Mouse (Mus musculus): ENCODE measurements around the gene B230307C23Rik. TPM values are rescaled to one million over a fixed set of nuclear protein-coding genes. Genes with fewer than 3 reads are reported as not detected.

The B230307C23Rik gene
- total and polyA plus RNA-seq, 3 experiments: 48.7 to 53.3 (median 50.8) TPM

DNA sequence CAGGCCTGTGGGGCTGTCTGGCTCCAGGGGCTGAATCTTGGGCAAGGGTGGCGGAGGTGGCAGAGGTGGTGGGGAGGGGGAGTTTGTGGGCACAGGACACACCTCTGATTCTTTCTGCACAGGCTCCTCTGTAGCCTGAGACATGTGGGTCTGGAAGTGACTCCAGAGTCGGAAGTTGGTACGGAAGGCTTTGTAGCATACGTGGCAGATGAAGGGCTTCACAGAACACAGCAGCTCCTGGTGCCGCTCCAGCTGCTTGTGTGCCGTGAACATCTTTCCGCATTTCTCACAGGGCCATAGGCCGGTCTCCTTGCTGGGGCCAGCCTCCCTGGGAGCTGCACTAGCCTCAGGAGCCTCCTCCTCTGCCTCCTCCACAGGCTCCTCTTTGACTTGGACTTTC is 47.1 kb upstream of the B230307C23Rik start:
- no peak overlapping the region for H3K4me3 ChIP-seq (replicated peaks in 1 of 3; ENCODE audit: low read depth in 2 of 3, low read length in 2 of 3, poor library complexity in 1 of 3)
- TF ChIP-seq JUN (IDR thresholded peaks at IDR 0.05; ENCODE audit: insufficient read depth, low read depth, low read length) (no peak), ELF1 (IDR thresholded peaks at IDR 0.05; ENCODE audit: low read depth, low read length) (no peak), BHLHE40 (IDR thresholded peaks at IDR 0.05; ENCODE audit: low read depth, low read length) (no peak), UBTF (IDR thresholded peaks at IDR 0.05; ENCODE audit: low read depth, low read length) (no peak), ZNF384 (IDR thresholded peaks at IDR 0.05; ENCODE audit: low read depth, low read length) (no peak), MAX (IDR thresholded peaks at IDR 0.05; ENCODE audit: low read length) (no peak), CTCF (conservative IDR thresholded peaks at IDR 0.05 in 1 of 2, IDR thresholded peaks at IDR 0.05 in 1 of 2; ENCODE audit: low read depth in 2 of 2, low read length in 2 of 2) (no peak), NELFE (IDR thresholded peaks at IDR 0.05; ENCODE audit: low read depth, low read length) (no peak), TBP (conservative IDR thresholded peaks at IDR 0.05; ENCODE audit: low read depth, low read length) (no peak), SMC3 (IDR thresholded peaks at IDR 0.05; ENCODE audit: low read depth, low read length) (no peak), TCF12 (IDR thresholded peaks at IDR 0.05; ENCODE audit: low read depth, low read length) (no peak), CHD1 (IDR thresholded peaks at IDR 0.05; ENCODE audit: low read depth, low read length) (no peak)
- H3K27ac ChIP-seq (ENCODE audit: insufficient read depth, low read depth): no peak overlapping the region
- no peaks in the 10 kb centered on the region for H3K27me3 ChIP-seq (replicated peaks)
- peaks cover 3 to 8% of the 10 kb centered on the region in 2 experiments; a peak in 2 of 4 replicates for H3K4me1 ChIP-seq (ENCODE audit: control insufficient read depth in 1 of 2, insufficient read depth in 2 of 2)
- no peak for DNase-seq (ENCODE audit: extremely low read depth)
- peaks cover 45 to 74% of the 10 kb centered on the region in 2 experiments for H3K36me3 ChIP-seq (replicated peaks in 1 of 2; ENCODE audit: control insufficient read depth in 1 of 2, insufficient read depth in 1 of 2, low read length in 1 of 2)
- no peaks in the 10 kb centered on the region for H3K9me3 ChIP-seq (replicated peaks; ENCODE audit: low read length)
- H3K4me2 ChIP-seq (ENCODE audit: insufficient read depth, low read depth, poor library complexity, severe bottlenecking): no peak overlapping the region
- no peak overlapping the region for H3K9ac ChIP-seq (ENCODE audit: insufficient read depth, low read depth)
- no peaks in the 10 kb centered on the region for H3K79me2 ChIP-seq (replicated peaks; ENCODE audit: control insufficient read depth, extremely low read depth, insufficient read depth, poor library complexity, severe bottlenecking)
- dilution Hi-C loops (cut with MboI; ENCODE audit: extremely low pct_ligation_motif_present, extremely low pct_unique_long_range_greater_than_20kb, low sequenced_read_pairs): no loop called here
- in situ Hi-C loops (cut with MboI; ENCODE audit: low pct_ligation_motif_present, low pct_unique_long_range_greater_than_20kb, low sequenced_read_pairs): no loop called here

DNA sequence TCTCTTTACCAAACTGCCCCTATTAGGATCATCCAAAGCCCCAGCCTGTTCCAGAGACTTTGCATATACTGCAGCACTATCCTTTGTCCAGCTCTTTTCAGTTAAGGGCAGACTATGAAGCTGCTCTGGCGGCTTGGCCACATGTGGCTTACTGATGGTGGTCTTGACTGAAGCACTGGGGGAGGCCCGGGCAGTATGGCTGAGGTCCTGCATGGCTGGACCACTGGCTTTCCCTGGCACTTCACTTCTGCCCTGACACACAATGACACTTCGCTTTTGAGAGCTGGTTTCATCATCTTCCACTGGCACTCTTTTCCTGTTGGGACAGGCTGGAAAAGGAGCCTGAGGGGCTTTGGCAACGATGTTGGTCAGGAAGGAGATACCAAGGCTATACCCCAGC is 44.7 kb upstream of the B230307C23Rik start:
- no peaks in the 10 kb centered on the region for H3K27me3 ChIP-seq (replicated peaks)
- no peak overlapping the region for H3K27ac ChIP-seq (ENCODE audit: insufficient read depth, low read depth)
- no peak overlapping the region for H3K4me2 ChIP-seq (ENCODE audit: insufficient read depth, low read depth, poor library complexity, severe bottlenecking)
- peaks cover 58 to 89% of the 10 kb centered on the region in 2 experiments for H3K36me3 ChIP-seq (replicated peaks in 1 of 2; ENCODE audit: control insufficient read depth in 1 of 2, insufficient read depth in 1 of 2, low read length in 1 of 2)
- peaks cover 3 to 9% of the 10 kb centered on the region in 2 experiments; a peak in 2 of 4 replicates for H3K4me1 ChIP-seq (ENCODE audit: control insufficient read depth in 1 of 2, insufficient read depth in 2 of 2)
- H3K9ac ChIP-seq (ENCODE audit: insufficient read depth, low read depth): no peak overlapping the region
- DNase-seq (ENCODE audit: extremely low read depth): no peak
- in situ Hi-C loops (cut with MboI; ENCODE audit: low pct_ligation_motif_present, low pct_unique_long_range_greater_than_20kb, low sequenced_read_pairs) (no loop called here), dilution Hi-C loops (cut with MboI; ENCODE audit: extremely low pct_ligation_motif_present, extremely low pct_unique_long_range_greater_than_20kb, low sequenced_read_pairs) (no loop called here)
- no peak overlapping the region for H3K4me3 ChIP-seq (replicated peaks in 1 of 3; ENCODE audit: low read depth in 2 of 3, low read length in 2 of 3, poor library complexity in 1 of 3)
- no peaks in the 10 kb centered on the region for H3K79me2 ChIP-seq (replicated peaks; ENCODE audit: control insufficient read depth, extremely low read depth, insufficient read depth, poor library complexity, severe bottlenecking)
- no peaks in the 10 kb centered on the region for H3K9me3 ChIP-seq (replicated peaks; ENCODE audit: low read length)
- no peak for TF ChIP-seq EP300 (IDR thresholded peaks at IDR 0.05; ENCODE audit: low read length)
- no peak for TF ChIP-seq MAFK (IDR thresholded peaks at IDR 0.05; ENCODE audit: insufficient replicate concordance, low read length)
- no peak for TF ChIP-seq ZMIZ1 (IDR thresholded peaks at IDR 0.05; ENCODE audit: low read depth, low read length)
- no peak for TF ChIP-seq RCOR1 (conservative IDR thresholded peaks at IDR 0.05; ENCODE audit: low read depth, low read length)
- no peak for TF ChIP-seq MAX (IDR thresholded peaks at IDR 0.05; ENCODE audit: low read length)
- TF ChIP-seq MEF2A (IDR thresholded peaks at IDR 0.05; ENCODE audit: borderline replicate concordance, low read depth, low read length): no peak
- TF ChIP-seq RAD21 (IDR thresholded peaks at IDR 0.05; ENCODE audit: low read depth, low read length): no peak
- no peak for TF ChIP-seq MAZ (IDR thresholded peaks at IDR 0.05; ENCODE audit: low read depth, low read length)
- no peak for TF ChIP-seq TBP (conservative IDR thresholded peaks at IDR 0.05; ENCODE audit: low read depth, low read length)
- no peak for TF ChIP-seq PAX5 (IDR thresholded peaks at IDR 0.05; ENCODE audit: low read length)
- TF ChIP-seq NRF1 (IDR thresholded peaks at IDR 0.05; ENCODE audit: low read depth, low read length): no peak
- TF ChIP-seq POLR2AphosphoS2 (IDR thresholded peaks at IDR 0.05; ENCODE audit: low read depth, low read length): no peak
- TF ChIP-seq MYC (IDR thresholded peaks at IDR 0.05; ENCODE audit: low read depth, low read length): no peak
- no peak for TF ChIP-seq ZNF384 (IDR thresholded peaks at IDR 0.05; ENCODE audit: low read depth, low read length)
